Mouse (Mus musculus) mature B cell (primary cell): Measurements from ENCODE around the gene Herc1.
"Not testable (repeated sequence)": the region's sequence is repeated elsewhere in the genome, so short reads cannot be mapped to it uniquely, and the experiment has no call there.

Source experiments
- in situ Hi-C: fragments of 300-500 bp; cut with MboI; formaldehyde crosslinking; loops from 2 replicates; pipeline ENCODE4 v1.14.3; 2019

Gene Herc1

GRCm38 (mm10) chr9:66349144-66349859 lies 948 bp upstream of the Herc1 start:
- in situ Hi-C loops = no loop called here

DNA sequence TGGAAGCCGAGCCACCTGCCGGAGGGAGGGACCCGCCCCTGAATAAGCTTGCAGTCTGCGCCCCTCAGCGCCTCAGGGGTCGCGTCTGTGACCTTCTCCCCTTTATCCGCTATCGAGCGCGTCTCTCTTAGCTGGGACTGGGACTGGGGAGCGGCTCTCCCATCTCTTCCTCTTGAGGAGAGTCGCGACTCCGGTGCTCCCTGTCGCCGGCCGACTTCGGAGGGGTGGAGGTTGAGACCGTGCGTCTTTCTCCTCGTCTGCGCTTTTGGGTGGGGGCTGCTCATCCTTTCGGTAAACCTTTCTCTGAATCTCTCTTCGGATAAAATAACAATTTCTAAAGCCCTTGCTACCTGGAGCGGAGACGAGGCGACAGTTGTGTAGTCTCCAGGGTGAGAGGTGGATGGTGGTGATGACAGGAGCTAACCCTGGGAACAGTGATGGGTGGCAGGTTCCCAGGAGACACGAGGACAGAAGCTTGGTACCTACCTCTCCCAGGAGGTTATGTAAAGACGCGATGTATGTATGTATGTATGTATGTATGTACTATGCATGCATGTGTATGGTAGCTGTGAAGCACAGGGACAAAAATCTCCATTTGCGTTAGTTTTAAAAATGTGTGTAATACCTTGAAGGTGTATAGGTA lies 659 bp downstream of the Herc1 start:
- in situ Hi-C loops = no loop called here

DNA sequence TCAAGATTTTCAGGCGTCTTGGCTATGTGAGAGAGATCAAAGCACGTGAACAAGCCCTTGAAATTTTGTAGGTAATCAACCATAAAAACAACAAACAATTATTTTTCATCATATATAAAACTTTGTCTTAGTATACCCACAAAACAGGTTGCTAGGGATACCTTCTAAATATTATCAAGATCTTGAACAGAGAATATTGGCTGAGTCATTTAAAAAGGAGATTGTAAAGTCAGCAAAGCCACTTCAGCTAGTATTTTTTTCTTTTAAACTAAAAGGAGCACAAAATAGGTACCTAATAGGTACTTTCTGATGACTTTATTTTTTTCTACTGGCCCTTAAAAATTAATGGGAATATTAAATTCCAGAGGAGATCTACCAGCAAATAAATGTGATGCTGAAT lies 2.5 kb downstream of the Herc1 start:
- in situ Hi-C loops = no loop called here

DNA sequence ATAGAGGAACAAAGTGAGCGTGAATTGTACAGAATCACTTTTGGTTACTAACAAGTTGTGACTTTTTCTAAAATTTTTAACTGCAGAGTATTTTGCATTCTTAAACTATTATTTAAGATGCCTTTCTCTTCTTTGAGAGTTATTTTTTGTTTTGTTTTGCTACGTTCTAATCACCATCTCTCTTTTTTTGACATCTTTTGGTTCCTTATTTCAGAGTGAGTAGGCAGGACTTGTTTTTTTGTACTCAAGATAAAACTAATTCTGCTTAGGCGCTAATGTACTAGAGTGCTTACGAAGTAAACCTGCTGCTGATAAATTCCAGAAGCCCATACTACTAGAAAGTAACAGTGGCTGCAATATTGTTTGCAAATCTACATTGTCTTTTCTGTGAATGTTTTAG lies 8.9 kb downstream of the Herc1 start:
- in situ Hi-C loops = no loop called here

GRCm38 (mm10) chr9:66360143-66360690 lies 10.0 kb downstream of the Herc1 start:
- in situ Hi-C loops = no loop called here

DNA sequence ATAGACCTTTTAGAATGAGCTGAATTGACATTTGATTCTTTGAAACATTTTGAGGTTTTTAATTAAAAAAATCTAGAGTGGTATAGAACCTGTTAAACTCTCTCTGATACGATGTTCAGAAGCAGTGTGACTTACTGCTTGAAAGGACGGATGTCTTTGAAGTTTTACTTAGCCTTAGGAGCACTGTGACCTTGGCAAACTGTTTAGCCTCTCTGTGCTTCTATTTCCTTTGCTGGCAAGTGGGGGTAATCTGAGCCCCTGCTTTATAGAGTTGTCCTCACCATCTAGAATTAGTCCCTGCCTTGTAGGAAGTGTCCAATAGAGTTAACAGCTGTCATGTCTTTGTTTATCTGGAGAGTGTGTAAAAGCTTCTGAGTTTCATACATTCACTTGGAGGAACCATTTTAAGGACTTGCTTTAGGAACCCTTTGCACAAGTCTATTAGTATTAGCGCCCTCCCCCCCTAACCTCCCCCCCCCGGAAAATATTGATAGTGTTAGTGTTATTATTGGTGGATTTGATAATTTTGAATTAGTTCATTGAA lies 18.7 kb downstream of the Herc1 start:
- in situ Hi-C loops = no loop called here

- in situ Hi-C loops = no loop called here
Measured at GRCm38 (mm10) chr9:66370334-66370733, 20.1 kb downstream of the Herc1 start.

DNA sequence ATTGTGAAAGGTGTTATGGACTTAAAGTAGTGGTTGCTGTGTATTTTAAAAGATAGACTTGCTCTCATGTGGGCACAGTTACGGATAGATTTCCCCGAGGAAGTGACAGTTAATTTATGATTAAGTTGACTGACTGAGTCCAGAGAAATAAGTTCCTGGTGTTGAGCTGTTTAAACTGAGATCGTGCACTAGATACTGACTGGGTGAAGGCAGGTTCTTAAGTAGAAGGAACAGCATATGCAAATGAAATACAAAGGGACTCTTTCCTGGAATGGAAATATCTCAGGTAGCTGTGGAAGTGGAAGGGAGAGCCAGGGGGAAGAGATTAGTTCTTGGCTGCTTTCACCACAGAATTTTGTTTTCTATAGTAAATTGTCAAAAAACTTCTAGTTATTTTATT lies 20.6 kb downstream of the Herc1 start:
- in situ Hi-C loops = no loop called here

- in situ Hi-C loops = no loop called here
Measured at GRCm38 (mm10) chr9:66373432-66373831, 23.2 kb downstream of the Herc1 start.

DNA sequence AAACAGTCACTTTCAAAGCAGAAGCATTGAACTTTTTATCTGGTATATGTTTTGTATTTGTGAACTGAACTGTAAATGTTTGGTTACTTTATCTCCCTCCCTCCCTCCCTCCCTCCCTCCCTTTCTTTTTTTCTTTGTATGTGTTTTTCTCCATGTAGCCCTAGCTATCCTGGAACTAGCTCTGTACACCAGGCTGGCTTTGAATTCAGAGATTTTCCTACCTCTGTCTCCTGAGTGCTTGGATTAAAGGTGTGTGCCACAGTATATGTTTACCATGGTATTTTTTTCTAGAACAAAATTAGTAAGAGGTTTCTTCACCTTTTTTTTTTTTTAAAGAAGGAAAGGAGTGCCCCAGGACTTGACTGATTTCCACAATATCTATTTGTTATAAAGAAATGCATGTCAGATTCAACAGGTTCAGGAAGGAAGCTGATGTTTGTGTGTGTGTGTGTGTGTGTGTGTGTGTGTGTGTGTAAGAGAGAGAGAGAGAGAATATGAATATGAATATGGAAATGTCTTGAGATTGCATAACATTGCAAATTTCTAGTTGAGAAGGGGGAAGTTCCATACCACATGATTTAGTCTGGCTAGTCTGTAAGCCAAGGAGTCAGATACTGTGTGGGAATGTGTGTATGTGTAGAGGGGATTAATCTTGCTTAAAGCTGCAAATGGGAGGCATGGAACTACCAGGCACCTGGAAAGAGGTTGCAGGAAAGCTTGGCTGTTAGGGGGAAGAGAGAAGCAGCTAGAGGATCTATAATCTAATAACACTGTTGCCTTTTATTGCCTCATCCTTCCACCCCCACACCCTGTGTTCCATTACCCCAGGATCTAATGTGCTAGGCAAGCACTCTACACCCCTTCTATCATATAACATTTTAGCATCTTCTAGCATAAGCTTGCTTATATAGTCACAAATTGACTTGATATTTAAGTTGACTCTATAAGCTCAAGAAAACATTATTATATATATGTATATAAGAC lies 24.5 kb downstream of the Herc1 start:
- in situ Hi-C loops = no loop called here

GRCm38 (mm10) chr9:66383417-66383816 lies 33.2 kb downstream of the Herc1 start:
- in situ Hi-C loops = no loop called here

- in situ Hi-C loops = not testable (repeated sequence)
Measured at GRCm38 (mm10) chr9:66390338-66390737, 40.1 kb downstream of the Herc1 start.

DNA sequence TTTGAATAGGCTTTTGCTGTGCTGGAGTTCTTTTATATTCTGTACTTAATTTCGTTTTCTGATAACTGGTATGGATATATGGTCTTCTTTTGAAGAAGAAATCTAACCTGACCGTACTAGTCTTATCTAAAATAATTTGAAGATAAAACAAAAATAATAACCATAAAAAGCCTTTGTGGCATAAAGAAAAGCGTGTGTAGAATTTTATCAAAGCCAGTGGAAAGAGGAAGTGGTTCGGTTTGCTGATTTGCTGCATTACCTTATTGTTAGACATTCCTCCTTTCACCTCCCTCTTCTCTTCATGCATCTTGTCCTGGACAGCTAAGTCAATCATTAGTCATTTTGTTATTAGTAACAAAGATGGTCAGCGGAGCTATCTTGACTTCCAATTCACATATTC lies 43.1 kb downstream of the Herc1 start:
- in situ Hi-C loops = no loop called here

DNA sequence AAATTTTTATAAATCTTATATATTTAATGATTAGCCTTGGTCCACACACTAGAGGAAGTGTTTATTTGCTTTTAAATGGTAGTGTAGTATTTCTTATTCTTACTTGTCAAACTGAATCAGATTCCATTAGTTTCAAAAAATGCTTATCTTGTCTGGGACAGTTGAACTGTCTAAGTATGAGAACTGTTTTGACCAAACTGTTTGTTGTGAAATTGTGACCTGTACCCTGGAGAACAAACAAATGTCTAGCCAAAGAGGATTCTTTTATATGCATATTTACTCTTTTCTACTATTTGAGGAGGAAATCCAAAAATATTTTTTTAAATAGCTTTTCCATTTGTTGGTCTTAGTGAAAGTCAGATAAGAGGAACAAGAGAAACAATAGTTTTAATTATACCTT lies 73.2 kb downstream of the Herc1 start:
- in situ Hi-C loops = no loop called here

DNA sequence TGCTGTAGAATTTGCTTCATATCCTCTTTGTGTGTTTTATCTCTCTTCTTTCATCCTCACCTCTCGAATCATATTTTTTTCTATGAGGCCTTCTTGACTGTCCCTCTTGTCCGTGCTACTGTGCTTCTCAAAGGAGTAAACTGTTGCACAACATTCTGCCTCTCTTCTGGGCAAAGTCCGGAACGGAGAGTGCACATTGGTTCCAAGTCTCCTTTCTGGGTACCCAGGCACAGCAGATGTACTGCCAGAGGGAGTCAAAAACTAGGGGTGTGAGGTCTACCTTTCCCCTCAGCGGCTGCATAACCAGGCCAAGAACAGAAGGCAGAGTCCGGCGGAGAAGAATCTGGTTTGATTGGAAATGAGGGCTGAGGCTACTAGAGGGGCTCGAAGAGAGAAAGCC lies 89.8 kb downstream of the Herc1 start:
- in situ Hi-C loops = no loop called here

DNA sequence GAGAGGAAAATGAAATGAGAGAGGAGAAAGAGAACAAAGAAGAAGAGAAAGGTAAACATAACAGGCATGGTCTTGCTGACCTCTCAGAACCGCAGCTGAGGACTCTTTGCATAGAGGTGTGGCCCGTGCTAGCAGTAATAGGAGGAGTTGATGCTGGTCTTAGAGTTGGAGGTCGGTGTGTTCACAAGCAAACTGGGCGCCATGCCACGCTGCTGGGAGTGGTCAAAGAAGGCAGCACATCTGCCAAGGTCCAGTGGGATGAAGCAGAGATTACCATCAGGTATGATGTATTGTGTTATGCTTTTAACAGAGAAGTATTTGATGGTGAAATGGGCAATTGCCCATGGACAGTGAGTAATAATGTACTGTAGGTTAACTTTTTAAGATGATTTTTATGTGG lies 98.0 kb downstream of the Herc1 start:
- in situ Hi-C loops = no loop called here

DNA sequence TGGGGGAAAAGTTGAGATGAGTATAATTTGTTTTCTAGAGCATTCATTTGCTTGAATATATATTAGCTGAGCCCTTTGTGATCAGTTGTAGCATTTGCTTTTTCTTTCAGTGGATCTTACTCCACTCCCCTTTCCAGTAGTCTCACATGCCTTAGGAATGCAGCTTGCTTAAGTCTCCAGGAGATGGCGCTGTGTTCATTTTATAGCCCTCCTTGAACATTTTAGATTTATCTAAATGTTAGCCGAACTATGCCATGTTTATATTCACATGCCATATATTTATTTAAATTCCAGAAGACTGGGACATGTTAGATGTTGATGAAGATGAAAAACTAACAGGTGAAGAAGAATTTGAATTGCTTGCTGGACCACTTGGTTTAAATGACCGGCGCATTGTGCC lies 114.8 kb downstream of the Herc1 start:
- in situ Hi-C loops = no loop called here

GRCm38 (mm10) chr9:66477785-66478184 lies 127.5 kb downstream of the Herc1 start:
- in situ Hi-C loops = no loop called here

GRCm38 (mm10) chr9:66483429-66483828 lies 133.2 kb downstream of the Herc1 start:
- in situ Hi-C loops = no loop called here

DNA sequence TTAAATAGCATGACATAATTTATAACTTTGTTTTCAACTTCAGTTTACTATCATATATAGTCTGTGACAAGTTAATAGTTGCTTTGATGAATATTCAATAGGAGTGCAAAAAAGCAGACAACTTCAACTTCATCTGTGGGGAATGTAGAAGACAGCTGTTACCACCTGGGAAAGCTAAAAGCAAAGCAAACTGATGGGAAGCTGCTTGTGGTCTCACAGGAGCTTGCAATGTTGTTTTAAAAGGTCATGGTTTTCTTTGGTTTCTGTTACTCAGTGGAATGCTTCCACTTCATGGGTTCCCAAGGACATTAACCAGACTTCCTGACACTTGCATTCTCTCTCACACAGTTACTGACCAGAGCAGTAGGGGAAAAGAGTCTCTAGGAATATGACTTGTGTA lies 138.5 kb downstream of the Herc1 start:
- in situ Hi-C loops = no loop called here

DNA sequence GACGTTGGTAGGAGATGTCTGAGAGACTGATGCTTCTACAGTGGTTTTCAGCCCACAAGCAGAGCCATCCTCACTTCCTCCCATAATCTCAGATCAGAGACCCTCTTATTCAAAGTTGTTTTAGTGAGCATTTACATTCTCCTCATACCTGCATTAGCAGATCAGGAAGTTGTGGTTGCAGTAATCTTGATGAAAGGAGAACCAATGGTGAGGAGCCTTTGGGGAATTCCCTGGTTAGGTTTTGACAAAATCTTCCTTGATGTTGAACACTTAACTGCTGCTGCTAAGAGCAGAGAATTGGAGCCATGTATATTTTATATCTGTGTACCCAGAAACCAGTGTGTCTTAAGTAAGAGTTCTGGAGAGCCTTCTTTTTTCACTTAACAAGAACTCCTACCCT lies 142.1 kb downstream of the Herc1 start:
- in situ Hi-C loops = loop anchor here (10.0 kb wide), 1 partner anchor 268 kb away; no protein-coding TSS in a partner anchor

GRCm38 (mm10) chr9:66493992-66494391 lies 143.7 kb downstream of the Herc1 start:
- in situ Hi-C loops = loop anchor here (10.0 kb wide), 1 partner anchor 269 kb away; no protein-coding TSS in a partner anchor
